Mouse (Mus musculus) heart, adult 18-20 months (tissue): ENCODE measurements at regions not wholly inside any gene's neighbourhood (a gene's known extent, or its start where the extent isn't known, plus 50 kb on each side); places are given as distances from the start of the nearest gene placed in this dataset.

Experiments
- DNase-seq, 2 experiments: peaks; one replicate each; pipeline ENCODE4 v3.0.0; 2021 to 2022; ENCODE audit warnings: mixed read lengths in 1 of 2

DNA sequence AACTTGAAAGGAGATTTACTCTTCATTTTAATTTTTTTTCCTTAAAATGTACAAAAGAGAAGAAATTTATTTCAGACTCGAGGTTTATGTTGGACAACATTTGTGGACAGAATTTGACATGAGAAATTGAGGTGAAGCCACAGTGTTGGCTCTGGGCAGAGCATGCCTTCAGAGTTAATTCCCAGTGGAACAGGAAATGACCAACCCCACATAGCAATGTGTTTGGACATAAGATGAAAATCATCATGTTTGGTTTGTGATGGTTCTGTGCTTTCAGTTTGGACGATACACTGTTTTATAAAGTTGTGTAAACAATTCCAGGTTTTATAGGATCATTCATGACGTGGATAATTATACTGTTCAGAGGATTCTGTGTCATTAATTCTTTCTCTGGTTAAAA lies 271.9 kb upstream of the Mettl25 start:
- no peak for DNase-seq

DNA sequence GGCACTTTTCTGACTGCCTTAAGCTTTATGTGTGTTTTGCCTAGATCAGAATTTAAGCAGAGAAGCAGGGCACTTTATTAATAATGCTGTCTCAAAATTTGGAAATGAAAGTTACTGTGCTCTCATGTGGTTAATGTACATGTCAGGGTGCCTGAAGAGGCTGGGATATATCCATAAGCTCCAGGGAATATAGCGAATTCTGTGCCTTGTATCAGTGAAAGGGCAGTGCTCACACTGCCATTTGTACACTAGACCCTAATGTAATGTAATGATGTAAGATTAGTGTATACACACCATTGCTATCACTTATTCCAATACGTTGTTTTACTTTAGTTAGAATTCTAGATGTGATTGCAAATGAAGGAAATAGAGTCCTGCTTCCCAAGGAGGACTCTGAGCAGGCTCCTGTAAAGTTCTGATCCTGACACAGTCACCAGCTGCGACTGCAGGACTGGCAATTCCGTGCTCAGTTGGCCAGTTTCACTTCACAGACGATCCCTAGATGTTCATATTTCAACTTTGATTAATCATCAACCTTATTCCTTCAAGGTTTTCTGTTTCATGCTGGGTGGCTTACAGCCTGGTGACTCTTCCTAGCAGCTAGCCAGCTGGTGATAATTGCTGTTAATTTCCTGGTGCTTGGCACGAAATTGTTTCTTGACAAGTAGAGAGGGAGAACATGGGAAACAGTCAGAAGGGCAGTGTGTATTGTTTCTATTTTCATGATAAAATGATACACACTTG lies 273.7 kb upstream of the Mettl25 start:
- DNase-seq, result no peak

DNA sequence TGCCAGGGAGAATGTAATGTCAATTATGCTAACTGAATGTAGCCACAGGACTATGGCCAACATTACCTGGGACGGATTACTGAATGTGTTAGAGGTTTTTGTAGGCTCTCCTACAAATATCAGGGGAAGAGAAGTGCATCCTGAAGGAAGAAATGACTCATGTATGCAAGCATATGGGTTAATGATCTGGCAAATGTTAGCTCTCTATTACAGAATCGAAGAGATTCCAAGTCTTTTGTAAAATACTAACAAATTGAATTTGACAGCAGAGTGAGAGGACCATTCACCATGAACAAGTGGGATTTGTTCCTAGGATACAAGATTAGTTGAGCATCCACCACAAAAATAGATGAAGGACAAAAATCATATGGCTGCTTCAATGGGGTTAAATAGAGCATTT lies 280.6 kb upstream of the Mettl25 start:
- DNase-seq, result no peak

DNA sequence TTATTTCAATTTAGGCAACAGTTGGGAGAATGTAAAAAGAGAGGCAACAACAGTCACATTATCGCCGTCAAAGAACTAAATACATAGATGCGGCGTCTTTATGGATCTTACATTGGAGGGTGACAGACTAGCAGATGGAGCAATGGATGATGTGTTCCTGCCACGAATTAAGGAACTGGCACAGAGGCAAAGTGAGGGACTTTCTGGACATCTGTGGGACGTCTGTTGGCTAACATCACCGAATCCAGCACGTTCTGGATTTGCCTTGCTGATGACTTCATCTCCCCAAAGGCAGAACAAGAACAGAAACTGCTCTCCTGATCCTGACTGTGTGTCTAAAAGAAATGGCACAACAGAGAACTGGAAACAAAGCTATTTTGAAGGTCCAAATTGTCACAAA lies 281.8 kb upstream of the Mettl25 start:
- peak; percentile 1 to 18 for DNase-seq

DNA sequence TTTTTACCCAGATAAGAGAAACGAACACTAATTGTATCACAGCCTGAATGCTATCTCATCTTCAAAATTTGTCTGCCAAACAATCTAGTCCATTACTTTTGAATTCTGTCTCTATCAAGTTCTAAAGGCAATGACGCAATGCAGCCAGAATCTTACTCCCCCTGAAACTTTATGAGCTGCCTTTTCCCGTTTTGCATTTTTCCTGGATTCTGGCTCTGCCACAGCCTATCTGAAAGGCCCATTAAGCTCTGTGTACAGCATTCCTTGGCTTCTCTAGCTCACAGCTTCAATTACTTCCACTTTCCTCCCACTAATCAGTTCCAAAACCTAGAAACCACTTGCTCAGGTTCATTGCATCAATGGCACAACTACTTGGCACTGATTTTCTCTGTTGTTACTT lies 298.0 kb upstream of the Ppfia2 start:
- no peak for DNase-seq

DNA sequence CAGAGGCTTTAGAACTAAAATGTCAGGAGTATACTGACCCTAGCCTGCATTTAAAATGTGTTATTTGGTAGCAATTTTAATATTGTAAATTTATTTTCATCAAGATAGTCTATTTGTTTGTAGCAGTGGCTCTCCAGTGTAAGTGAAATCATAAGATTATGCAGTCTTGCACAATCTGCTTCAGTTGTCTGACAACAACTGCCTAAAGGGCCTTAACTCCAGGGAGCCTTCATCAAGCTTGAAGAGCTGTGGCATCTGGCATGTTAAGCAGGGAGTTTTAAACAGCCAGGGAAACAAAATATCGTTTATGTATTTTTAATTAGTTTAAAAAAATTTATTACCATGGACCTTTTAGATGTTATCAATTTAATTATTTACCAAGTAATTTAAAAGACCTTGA lies 295.7 kb upstream of the Ppfia2 start:
- DNase-seq, result no peak

DNA sequence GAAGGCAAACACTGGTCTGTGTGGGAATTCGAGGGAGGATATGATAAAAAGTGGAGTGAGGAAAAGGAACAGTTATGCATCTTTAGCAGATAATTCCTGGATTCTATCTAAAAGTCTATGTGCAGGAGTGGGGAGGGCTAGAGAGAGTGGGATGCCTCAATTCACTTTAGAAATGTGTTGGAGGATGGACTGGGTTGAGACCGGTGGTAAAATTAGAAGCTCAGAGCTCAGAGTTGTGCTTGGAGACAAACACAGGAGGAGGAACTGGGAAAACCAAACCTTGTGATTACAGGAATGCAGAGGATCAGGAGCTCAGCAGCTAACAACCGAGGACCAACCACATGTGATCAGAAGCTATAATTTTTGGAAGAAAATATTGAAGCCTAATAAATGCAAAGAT lies 290.5 kb upstream of the Ppfia2 start:
- no peak for DNase-seq

DNA sequence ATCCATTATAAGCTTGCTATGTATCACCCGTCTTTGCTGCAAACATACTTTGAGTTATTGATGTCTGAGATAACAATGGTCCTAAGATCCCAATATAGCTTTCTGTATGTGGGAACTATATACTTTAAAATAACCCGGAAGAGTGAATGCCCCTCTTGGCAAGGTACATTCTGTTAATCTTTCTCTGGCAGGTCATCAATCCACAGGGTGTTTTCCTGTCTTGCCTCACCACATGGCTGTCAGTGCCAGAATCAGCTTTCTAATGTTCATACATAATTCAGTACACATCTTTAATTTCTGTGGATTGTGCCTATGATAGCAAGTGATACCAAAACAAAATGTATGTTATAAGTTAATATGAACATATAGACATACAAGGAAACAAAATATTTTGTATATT lies 267.6 kb upstream of the Ppfia2 start:
- DNase-seq, result no peak

DNA sequence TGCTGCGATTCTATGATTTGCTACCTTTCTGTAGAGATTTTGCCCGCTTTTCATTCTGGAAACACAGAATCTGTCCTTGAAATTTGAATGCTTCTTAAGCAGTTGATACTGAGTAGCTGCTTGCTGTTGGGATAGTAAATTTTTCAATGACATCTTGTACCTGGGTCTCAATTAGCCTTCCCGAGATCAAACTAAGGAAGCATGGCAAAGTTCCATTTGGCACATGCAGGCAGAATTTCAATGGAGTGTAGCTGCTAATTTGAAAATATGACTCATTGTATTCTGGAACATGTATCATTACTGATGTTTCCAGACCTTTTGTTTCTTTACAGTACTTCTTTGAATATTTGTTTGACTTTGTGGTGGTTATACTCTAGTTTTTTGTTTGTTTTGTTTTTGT lies 245.9 kb upstream of the Ppfia2 start:
- no peak for DNase-seq

DNA sequence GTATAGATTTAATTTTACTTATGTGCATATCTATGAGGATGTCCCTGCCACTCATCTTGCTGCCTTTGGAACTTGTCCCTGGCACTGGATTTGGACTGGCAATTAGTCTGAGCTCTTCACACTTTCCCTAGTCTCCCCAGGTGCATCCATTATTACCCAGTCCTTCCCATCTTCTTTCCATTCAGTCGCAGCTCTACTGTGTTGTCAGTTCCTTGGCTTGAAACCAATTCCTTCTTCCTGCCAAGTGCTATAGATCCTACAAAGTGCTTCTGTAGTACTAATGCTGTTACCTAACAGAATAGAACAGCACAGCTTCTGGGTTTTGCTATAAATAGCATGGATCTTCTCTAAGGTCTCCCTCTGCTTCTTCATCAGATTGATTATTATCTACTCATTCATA lies 228.0 kb upstream of the Ppfia2 start:
- no peak for DNase-seq

DNA sequence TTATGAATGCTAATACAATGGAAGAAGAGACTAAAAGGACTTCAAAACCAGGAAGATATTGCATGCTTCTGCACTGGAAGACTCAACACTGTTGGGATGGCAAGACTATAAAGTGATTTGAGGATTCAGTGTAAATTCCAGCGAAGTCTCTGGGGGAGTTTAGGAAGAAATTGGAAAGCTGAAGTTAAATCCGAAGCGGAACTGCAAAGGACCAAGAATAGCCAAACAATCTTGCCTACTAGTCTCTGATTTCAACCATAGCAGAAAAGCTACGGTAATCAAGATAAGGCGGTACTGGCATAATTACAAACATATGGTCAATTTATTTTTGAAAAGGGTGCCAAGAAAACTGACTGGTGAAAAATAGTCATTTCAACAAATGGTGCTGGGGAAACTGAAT lies 216.0 kb upstream of the Ppfia2 start:
- no peak for DNase-seq

DNA sequence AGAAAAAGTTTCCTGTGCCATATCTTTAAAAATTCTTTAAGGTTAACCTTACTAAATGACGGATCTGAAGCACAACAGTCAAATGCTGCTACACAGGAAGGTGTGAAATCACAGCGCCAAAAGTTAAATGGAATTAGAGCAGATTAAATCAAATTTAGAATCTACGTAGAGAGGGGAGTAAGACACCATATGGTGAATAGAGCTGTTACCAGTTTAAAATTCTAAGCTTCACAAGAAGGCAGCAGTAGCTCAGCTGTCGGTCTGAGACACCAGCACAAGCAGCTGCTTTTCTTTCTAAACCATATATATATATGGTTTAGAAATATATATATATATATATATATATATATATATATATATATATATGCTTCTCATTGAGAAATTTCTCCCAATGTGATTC lies 210.3 kb upstream of the Ppfia2 start:
- no peak for DNase-seq

DNA sequence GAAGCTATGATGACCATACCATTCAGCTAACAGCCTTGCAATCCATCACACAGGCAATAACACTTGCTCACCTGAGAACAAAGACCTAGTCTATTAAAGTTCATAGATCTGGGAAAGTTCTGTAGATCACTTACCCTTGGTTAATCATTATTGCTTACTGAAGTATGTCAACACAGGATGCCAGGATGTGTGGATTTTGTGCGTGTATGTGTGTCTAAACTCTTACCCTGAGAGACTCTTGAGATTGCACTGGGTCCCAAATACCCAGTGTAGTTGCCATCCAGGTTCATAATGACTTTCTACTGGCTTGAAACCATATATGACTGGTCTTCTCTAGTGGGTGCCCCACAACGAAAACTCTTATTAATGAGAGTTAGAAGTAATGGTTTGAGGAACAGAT lies 196.8 kb upstream of the Ppfia2 start:
- no peak for DNase-seq

DNA sequence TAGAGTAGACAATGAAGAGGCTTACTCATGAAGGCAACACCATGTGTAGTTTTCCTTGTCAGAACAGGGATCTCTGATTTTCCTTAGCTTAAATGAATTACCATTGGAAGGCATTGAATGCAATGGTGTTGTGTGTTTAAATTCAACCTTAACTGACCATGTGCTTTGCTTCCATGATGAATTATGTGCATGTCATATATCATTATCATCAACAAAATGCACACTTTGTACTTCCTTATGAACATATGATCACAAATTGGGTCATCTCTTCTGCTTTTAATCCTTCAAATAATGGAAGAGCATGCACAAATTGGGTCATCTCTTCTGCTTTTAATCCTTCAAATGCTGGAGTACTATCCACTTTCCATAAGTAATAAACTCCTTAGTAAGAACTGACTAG lies 180.2 kb upstream of the Ppfia2 start:
- DNase-seq, result no peak

DNA sequence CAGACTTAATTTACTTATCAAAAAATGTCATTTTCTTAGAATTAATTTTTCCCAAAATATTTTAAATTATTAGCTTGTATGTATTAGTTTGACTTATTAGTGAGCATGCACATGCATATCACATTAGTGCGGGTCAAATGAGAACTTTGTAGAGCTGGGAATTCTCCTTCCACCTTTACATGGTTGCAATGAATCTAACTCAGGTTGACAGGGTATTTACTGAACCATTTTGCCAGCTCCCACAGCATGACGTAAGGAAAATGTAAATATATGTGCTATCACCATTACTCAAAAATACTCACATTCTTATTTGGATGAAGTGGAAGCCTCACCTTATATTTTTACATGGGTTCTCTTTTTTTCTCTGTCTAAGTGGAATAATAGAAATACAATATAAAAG lies 179.4 kb upstream of the Ppfia2 start:
- no peak for DNase-seq

DNA sequence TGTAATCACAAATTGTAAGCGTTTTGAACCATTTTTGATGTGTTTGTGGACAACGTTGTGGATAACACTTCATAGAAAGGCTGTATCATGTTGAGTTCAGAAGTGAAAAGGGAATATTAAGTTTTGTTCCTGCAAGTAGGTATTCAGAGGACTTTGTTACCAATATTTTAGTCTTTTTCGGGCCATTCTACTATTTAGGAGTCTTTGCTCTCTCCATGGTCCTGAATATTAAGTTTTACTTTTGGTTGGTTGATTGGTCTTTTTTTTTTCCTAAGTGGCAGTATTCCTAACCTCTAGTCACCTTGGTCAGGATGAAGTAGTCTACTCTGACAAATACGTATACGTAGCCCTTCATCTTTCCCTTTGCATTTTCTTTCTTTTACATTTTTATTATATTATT lies 174.6 kb upstream of the Ppfia2 start:
- no peak for DNase-seq

DNA sequence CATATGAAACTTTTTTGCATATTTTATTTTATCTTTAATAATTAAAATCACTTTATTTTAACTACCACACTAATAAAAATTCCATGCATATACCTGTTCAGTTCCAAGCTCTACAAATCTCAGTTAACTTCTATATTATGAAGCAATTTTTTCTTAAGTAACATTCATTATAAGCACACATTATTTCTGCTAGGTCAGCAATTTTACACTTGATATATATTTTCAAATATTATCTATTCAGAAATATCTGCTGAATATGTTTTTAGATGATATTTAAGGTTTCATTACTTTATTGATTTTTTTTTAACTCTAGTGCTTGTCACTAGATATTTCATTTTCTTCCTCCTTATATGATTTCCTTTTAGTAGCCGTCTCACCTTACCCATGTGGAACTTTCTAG lies 135.0 kb upstream of the Ppfia2 start:
- no peak for DNase-seq

DNA sequence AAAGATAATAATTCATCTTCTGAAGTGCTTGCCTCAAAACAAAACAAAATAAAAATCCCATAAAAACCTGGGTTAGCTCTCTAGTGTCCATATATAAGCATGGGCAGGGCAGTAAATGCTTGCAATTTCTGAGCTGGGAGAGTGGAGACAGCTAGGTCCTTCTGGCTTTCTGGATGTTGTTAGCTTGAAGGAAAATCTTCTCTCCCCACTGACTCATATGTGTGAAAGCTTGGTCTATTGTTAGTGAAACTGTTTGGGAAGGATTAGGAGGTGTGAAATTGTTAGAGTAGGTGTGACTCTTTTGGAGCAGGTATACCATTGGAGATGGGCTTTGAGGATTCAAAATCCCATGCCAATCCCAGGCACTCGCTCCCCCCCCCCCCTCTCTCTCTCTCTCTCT lies 118.5 kb upstream of the Ppfia2 start:
- DNase-seq, result no peak

DNA sequence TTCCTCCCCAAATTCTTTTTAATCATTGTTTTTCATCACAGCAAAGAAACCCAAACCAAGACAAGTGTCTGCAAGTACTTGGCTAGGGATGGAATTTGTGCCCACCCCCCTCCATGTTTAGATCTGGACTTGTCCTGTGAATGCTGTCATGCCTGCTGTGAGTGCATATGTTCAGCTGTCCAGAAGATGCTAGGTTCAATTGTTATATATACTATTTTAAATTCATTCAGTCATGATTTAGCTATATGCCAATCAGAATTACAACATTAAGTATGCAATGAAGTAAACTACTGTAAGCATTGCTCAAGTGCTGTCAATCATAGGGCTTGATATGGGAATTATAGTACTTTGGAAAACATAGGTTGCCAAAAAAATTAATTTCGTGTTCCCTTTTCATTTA lies 94.5 kb upstream of the Ppfia2 start:
- DNase-seq, result no peak

DNA sequence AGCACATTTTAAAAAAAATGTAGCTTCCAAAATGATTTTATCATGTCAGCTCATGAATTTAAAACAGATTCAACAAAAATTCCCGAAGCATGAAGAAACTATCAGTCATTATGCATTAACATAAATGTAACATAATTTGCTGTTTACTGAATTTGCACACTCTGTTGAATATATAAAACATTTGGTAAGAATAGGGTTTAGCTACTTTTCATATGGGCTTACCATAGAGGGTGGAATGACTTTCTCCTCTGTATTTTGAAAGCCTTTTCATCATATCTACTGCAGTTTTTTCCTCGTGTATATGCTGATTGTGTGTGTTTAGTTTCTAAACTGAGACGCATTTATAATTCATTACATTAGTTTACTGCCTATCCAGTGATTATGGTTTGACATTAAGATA lies 94.0 kb upstream of the Ppfia2 start:
- no peak for DNase-seq

DNA sequence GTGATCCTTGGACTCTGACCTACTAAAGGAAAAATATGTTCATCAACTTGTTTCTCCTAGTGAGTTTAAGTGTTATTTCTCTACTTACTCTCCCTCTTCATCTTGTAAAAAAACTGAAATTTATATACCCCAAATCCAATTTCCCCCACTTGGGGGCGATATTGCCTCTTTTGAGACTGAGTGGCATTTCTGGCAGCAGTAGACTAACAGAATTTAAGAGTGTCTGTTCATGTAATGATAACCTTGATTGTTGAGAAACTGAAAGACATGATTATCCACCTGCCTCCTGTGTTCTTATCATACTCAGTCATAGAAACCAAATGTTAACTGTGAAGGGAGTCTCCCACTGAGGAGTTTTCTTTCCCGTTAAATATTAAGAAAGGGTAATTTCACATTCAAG lies 89.5 kb upstream of the Ppfia2 start:
- DNase-seq, result peak in 1 of 2 experiments; percentile 11

DNA sequence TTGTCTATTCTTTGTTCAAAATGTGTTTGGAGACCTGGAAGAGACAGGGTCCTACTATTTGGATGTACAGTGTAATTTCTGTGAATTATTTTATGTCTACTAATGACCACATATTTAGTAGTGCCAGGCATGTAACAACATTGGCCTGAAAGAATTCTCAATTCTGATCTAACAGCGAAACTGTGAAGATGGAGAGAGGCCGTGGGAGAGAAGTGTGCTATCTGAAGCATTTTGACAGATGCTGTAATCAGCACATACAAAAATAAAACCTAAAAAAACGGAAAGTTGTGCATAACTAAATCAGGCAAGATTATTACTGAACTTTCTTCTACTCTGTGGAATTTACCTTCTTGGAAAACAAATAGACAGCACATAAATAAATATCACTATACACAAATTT lies 61.4 kb upstream of the Ppfia2 start:
- DNase-seq, result no peak

DNA sequence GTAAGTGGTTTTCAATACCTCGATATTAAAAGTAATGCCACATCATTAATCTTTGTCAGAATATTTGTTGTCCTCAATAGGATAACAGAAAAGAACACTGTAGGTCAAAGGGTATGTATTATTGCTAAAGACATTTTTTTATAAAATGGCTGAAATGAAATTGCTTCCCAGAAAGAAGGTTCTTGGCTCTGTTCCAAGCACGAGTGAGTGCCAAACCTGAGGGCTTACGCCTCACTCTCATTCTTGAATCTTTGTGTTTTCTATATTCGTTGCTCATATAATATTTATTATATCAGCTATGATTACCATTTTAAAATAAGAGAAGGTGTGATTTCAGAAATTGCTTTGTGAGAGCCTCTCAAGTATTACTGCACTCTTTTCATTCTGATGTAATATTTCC lies 57.0 kb upstream of the Ppfia2 start:
- no peak for DNase-seq

DNA sequence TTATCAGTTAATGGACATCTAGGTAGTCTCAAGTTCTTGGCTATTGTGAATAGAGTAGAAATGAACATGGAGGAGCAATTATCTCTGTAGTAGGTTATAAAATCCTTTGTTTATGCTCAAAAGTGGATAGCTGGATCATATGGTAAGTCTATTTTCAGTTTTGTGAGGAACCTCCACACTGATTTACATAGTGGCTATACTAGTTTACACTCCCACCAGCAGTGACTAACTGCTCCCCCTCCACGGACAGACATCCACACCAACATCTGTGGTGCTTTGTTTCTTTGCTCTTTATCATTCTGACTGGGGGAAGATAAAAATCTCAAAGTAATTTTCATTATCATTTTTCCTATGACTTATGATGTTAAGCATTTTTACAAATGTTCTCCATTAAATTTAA lies 55.1 kb upstream of the Ppfia2 start:
- DNase-seq, result no peak

DNA sequence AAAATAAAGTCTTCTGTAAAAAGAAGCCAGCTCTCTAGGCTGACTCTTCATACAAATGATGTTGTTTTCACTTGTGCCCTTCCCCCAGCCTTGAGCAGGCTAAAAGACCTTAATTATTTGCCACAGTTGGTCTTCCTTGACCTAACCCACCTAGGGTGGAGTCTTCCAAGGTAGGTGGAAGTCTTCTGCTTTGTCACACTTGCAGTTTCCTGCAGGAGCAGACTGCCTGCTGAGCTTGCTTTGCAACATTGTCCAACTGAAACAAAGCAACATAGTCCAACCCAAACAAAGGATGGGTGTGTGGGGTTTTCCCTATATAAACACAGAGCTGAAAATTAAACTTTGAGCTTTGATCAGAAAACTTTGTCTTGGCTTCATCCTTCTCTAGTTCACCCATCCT lies 53.0 kb upstream of the Ppfia2 start:
- no peak for DNase-seq
